Mouse (Mus musculus): ENCODE measurements around the gene Krtap15.

Gene Krtap15
- long read RNA-seq, experiment 1 = 0 reads
- long read RNA-seq, experiment 2 = 0 reads

DNA sequence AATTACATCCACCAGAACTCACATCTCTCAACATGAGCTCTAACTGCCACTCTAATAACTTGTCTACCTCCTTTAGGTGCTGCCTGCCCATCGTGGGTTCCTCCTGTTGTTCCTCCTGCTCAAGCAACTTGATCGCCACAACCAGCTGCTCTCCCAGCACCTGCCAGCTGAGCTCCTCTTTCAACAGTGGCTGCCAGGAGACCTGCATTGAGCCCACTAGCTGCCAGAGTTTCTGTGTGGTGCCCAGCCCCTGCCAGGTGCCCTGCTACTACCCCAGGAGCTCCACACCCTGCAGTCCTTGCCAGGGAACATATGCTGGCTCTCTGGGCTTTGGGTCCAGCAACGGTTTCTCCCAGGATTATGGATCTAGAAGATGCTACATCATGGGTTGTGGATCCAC, at the start of gene Krtap15:
TSS of gene Krtap15 (plus strand) at position 150 of the 400 bp plus-strand sequence.
- intact Hi-C loops (cut with DNase I) = loop anchor here (10.0 kb wide), 1 partner anchor 445 kb away; no protein-coding TSS in a partner anchor

GRCm38 (mm10) chr16:88774106-88774505, 45.9 kb upstream of the Krtap15 start, which contains the start of gene 2310057N15Rik:
Gene 2310057N15Rik (minus strand): TSS chr16:88774206.
- intact Hi-C loops (cut with DNase I) = no loop called here

- intact Hi-C loops (cut with DNase I) = no loop called here
Measured at GRCm38 (mm10) chr16:88777596-88777995, 42.4 kb upstream of the Krtap15 start, which contains the start of gene Gm5965. Gene Gm5965 (plus strand): TSS chr16:88777896.

DNA sequence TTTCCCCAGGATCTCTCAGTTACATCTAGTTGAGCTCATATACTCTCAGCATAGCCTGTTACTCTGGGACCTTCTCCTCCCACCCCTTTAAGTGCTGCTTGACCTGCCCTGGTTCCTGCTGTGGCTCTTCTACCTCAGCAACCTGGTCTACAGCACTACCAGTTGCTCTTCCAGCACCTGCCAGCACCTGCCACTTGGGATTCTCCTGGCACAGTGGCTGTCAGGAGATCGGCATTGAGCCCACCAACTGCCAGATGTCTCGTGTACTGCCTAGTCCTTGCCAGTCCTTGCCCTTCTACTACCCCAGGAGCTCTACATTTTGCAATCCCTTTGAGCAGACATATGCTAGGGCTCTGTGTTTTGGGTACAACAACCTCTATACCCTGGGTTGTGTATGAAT, 33.2 kb upstream of the Krtap15 start:
- intact Hi-C loops (cut with DNase I) = no loop called here

- intact Hi-C loops (cut with DNase I) = no loop called here
Measured at GRCm38 (mm10) chr16:88811827-88812226, 8.2 kb upstream of the Krtap15 start, which contains the start of gene Gm20741. Gene Gm20741 (minus strand): TSS chr16:88812220.

DNA sequence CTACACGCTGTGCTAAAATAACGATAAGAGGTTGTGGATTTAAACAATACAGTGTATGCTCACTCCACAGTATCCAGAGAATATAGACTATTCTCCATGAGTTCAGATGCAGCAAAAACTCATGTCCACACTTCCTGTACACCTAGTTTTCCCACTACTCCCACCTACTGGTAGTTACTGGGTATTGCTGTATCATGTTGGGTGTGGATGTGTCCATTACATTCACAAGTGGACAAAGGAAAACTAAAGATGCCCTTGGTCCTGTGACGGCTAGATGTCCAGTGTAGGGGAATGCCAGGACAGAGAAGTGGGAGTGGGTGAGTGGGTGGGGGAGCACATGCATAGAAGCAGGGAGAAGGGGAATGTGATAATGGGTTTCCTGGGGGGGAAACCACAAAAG, 3.7 kb downstream of the Krtap15 start:
- intact Hi-C loops (cut with DNase I) = loop anchor here (10.0 kb wide), 1 partner anchor 449 kb away; no protein-coding TSS in a partner anchor

DNA sequence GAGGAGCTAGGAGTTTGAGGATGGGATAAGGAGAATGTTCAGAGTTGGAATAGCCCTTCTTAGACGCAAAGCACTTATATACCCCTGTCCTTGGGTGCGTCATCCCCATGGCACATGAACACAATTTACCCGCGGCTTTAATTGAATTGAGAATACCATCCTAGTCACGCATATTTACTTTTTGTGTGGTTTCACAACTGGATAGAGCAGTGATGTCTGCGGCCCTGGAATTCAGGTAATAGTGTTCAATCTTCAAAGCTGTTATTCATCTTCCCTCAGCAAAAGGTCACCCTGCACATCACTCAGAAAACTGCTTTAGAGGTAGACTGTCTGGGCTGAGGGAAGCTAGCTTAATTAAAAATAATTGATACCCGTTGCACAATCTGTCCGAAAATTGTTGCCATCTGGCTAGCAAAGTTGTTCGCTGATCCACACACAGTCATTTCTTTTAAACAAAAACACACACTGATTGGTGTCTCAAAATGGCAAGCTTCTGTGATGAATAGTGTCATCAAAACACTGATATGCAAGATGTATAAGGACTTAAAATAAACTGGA, 6.2 kb downstream of the Krtap15 start, which contains the start of gene Krtap14:
TSS of gene Krtap14 (minus strand) at position 51 of the 558 bp plus-strand sequence.
- intact Hi-C loops (cut with DNase I) = loop anchor here (10.0 kb wide), 1 partner anchor 451 kb away; no protein-coding TSS in a partner anchor

GRCm38 (mm10) chr16:88826978-88827377, 7.0 kb downstream of the Krtap15 start:
- intact Hi-C loops (cut with DNase I) = loop anchor here (10.0 kb wide), 1 partner anchor 452 kb away; no protein-coding TSS in a partner anchor

GRCm38 (mm10) chr16:88847363-88847762, 27.3 kb downstream of the Krtap15 start:
- intact Hi-C loops (cut with DNase I) = no loop called here

- intact Hi-C loops (cut with DNase I) = no loop called here
Measured at GRCm38 (mm10) chr16:88848558-88848957, 28.5 kb downstream of the Krtap15 start.

DNA sequence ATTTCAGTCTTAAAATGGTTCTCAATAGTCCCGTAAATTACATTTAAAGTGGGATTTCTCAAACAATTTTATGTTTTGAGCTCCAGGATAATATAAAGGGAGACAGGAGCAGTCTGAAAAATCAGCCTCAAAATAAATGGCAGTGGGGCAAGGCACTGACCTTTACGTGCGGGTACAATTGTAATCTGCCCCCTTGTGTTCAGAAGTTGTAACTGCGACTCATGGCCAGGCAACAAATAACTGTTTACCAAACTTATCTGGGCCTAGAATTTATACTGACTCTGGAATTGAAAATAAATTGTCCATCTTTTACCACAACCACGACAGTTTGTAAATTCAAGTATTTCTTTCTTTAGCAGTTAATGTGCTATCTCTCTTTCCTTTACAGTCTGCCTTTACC, 31.4 kb downstream of the Krtap15 start:
- intact Hi-C loops (cut with DNase I) = no loop called here

DNA sequence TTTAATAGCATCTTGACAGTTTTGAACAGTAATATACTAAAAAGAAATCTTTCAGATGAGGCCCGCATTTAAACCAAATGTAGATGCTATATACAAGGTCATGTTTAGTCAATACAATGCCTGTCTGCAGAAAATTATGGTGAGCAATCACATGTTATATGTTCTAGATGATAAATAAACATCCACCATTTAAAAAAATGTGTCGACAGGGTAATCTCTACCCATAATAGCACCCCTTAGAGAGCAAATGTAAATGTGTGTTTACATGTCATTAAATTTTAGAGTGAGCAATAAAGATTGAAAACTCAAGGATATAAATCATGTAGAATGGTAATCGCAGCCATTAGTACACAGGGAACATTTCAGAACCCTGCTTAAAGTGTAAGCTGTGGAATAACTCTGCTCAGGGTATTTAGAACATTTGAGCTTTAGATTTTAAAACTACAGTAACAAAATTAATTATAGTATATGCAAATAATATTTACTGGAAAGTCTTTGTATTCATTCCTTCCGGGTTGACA, 44.9 kb downstream of the Krtap15 start:
- intact Hi-C loops (cut with DNase I) = no loop called here

GRCm38 (mm10) chr16:88869311-88869710, 49.3 kb downstream of the Krtap15 start, which contains the start of gene Krtap19-1:
Gene Krtap19-1 (minus strand): TSS chr16:88869411.
- intact Hi-C loops (cut with DNase I) = no loop called here

DNA sequence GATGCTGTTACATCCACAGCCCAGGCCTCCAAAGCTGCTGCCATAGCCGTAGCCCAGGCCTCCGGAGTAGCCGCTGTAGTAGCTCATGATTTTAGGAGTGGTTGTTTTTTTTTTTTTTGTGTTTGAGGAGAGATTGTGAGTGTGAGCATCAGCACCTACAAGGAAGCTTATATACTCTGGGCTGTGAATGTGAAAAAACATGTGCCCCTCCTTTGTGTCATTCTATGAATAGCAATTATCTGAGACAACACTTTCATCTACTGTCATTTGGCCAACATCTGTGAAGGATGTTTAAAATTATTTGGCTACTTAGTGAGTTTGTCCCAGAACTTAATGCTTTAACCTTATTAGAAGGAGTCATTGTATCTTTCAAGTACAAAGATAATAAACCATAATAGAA, 54.2 kb downstream of the Krtap15 start, which contains the start of gene Krtap19-2:
TSS of gene Krtap19-2 (minus strand) at position 101 of the 400 bp plus-strand sequence.
- intact Hi-C loops (cut with DNase I) = no loop called here

- intact Hi-C loops (cut with DNase I) = no loop called here
Measured at GRCm38 (mm10) chr16:88877938-88878337, 57.9 kb downstream of the Krtap15 start, which contains the start of gene Krtap19-3. Gene Krtap19-3 (minus strand): TSS chr16:88878038.
